Mouse (Mus musculus): ENCODE data around the gene Khnyn.

Khnyn gene

GRCm38 (mm10) chr14:55884713-55885113, at the start of gene Khnyn:
Gene Khnyn, plus strand, starts transcription at chr14:55884947.
- peak; percentile 92 to 96 for DNase-seq

GRCm38 (mm10) chr14:55838312-55838711, 46.4 kb upstream of the Khnyn start:
- DNase-seq, result no peak

GRCm38 (mm10) chr14:55838740-55839139, 46.0 kb upstream of the Khnyn start:
- DNase-seq, result no peak

GRCm38 (mm10) chr14:55840853-55841366, 43.8 kb upstream of the Khnyn start:
- DNase-seq, result no peak

- no peak for DNase-seq
These were observed 42.0 kb upstream of the Khnyn start for GRCm38 (mm10) chr14:55842794-55843193.

- peak in 1 of 2 experiments; percentile 26 for DNase-seq
These were observed 39.0 kb upstream of the Khnyn start for GRCm38 (mm10) chr14:55845506-55846294.

- DNase-seq, result no peak
These were observed 33.9 kb upstream of the Khnyn start for GRCm38 (mm10) chr14:55850885-55851284.

- DNase-seq, result peak; percentile 76 to 81
These were observed 31.8 kb upstream of the Khnyn start for GRCm38 (mm10) chr14:55852646-55853551.

- peak; percentile 89 to 93 for DNase-seq
These were observed 31.0 kb upstream of the Khnyn start, which contains the start of gene Nynrin for GRCm38 (mm10) chr14:55853621-55854285. Gene Nynrin, plus strand, starts transcription at chr14:55854010.

- peak; percentile 40 to 42 for DNase-seq
These were observed 30.2 kb upstream of the Khnyn start for GRCm38 (mm10) chr14:55854406-55855100.

- peak; percentile 70 to 79 for DNase-seq
These were observed 29.6 kb upstream of the Khnyn start for GRCm38 (mm10) chr14:55855101-55855561.

GRCm38 (mm10) chr14:55857588-55857987, 27.2 kb upstream of the Khnyn start:
- no peak for DNase-seq

- DNase-seq, result no peak
These were observed 22.6 kb upstream of the Khnyn start for GRCm38 (mm10) chr14:55862186-55862585.

- DNase-seq, result no peak
These were observed 21.8 kb upstream of the Khnyn start for GRCm38 (mm10) chr14:55862970-55863369.

GRCm38 (mm10) chr14:55863773-55864172, 21.0 kb upstream of the Khnyn start:
- DNase-seq, result peak; percentile 81 to 85

GRCm38 (mm10) chr14:55866962-55867361, 17.8 kb upstream of the Khnyn start:
- peak; percentile 83 to 84 for DNase-seq

GRCm38 (mm10) chr14:55868230-55869026, 16.3 kb upstream of the Khnyn start:
- no peak for DNase-seq

GRCm38 (mm10) chr14:55869538-55869937, 15.2 kb upstream of the Khnyn start:
- DNase-seq, result no peak

GRCm38 (mm10) chr14:55872039-55872438, 12.7 kb upstream of the Khnyn start:
- no peak for DNase-seq

GRCm38 (mm10) chr14:55872551-55872950, 12.2 kb upstream of the Khnyn start:
- no peak for DNase-seq

- peak in 1 of 2 experiments; percentile 28 for DNase-seq
These were observed 11.5 kb upstream of the Khnyn start for GRCm38 (mm10) chr14:55873242-55873713.
